Mouse (Mus musculus) embryonic facial prominence, embryonic 12.5 days (tissue): ENCODE measurements around the gene 1110008P14Rik. TPM values are rescaled to one million over a fixed set of nuclear protein-coding genes. Genes with fewer than 3 reads are reported as not detected.

Experiments
- ATAC-seq: fragments of 200-750 bp; cut with Nextera tagmentation; 2 replicates; pipeline ENCODE4 v1.8.0; 2017; ENCODE audit not compliant: insufficient number of reproducible peaks, insufficient read depth, low FRiP score, low TSS enrichment
- H3K27ac ChIP-seq: fragments of 300-500 bp; sonication (generic); 2 replicates; pipeline ENCODE4 v1.5.1; 2016; ENCODE audit warnings: mild to moderate bottlenecking
- H3K27me3 ChIP-seq: fragments of 300-500 bp; sonication (generic); 2 replicates; pipeline ENCODE4 v1.6.1; 2016; ENCODE audit warnings: mild to moderate bottlenecking, moderate library complexity
- H3K36me3 ChIP-seq: fragments of 300-500 bp; sonication (generic); 2 replicates; pipeline ENCODE4 v1.6.1; 2016; ENCODE audit warnings: mild to moderate bottlenecking
- H3K4me1 ChIP-seq: fragments of 300-500 bp; sonication (generic); 2 replicates; pipeline ENCODE4 v1.6.1; 2016
- H3K4me2 ChIP-seq: fragments of 300-500 bp; sonication (generic); replicated peaks from 2 replicates; pipeline ENCODE4 v1.6.1; 2016; ENCODE audit warnings: mild to moderate bottlenecking, moderate library complexity
- H3K4me3 ChIP-seq: fragments of 300-500 bp; sonication (generic); 2 replicates; pipeline ENCODE4 v1.5.1; 2016; ENCODE audit warnings: mild to moderate bottlenecking
- H3K9ac ChIP-seq: fragments of 300-500 bp; sonication (generic); 2 replicates; pipeline ENCODE4 v1.6.1; 2016; ENCODE audit warnings: mild to moderate bottlenecking, moderate library complexity
- H3K9me3 ChIP-seq: fragments of 300-500 bp; sonication (generic); 2 replicates; pipeline ENCODE4 v1.6.1; 2016; ENCODE audit warnings: mild to moderate bottlenecking, moderate library complexity
- WGBS: fragments of 180-500 bp; shearing (Covaris S2); methylation state at CpG from one replicate; pipeline ENCODE4 v1.1.7; 2016; 5-methylcytosine and 5-hydroxymethylcytosine counted together
- polyA plus RNA-seq: library from polyadenylated mRNA; unstranded; fragments of >200 nt; fragmentation: Nextera tagmentation; extraction: Ambion mirVana; gene quantifications from 2 replicates; pipeline ENCODE4 v1.2.1, GENCODE M21; 2016

Gene 1110008P14Rik
- polyA plus RNA-seq, result 53.9 and 54.6 TPM in 2 replicates

- H3K9me3 ChIP-seq, result no peaks in the 10 kb centered on the region
- ATAC-seq, result peak; percentile 64
- H3K27me3 ChIP-seq, result peaks cover 2% of the 10 kb centered on the region; the same call in 1 of the 2 replicates
- no peak within 1 kb of the TSS for H3K27ac ChIP-seq
- peak within 1 kb of the TSS; percentile 68 for H3K4me3 ChIP-seq
- under 1% methylated on average over 41 of the region's 47 CpGs for WGBS
- H3K4me1 ChIP-seq, result peaks cover 4% of the 10 kb centered on the region; the same call in 1 of the 2 replicates
- peak within 1 kb of the TSS; percentile 93 for H3K4me2 ChIP-seq
- peak within 1 kb of the TSS; percentile 63 for H3K9ac ChIP-seq
- peaks cover 33% of the 10 kb centered on the region for H3K36me3 ChIP-seq
Measured at GRCm38 (mm10) chr2:32381775-32382223, at the start of gene 1110008P14Rik. Gene 1110008P14Rik (minus strand): TSS chr2:32381938.

- H3K9me3 ChIP-seq, result no peaks in the 10 kb centered on the region
- H3K27ac ChIP-seq, result peak overlapping the region; percentile 74
- peak overlapping the region; percentile 41 for H3K4me3 ChIP-seq
- no peaks in the 10 kb centered on the region for H3K27me3 ChIP-seq
- H3K9ac ChIP-seq, result peak overlapping the region; percentile 50
- H3K36me3 ChIP-seq, result no peaks in the 10 kb centered on the region
- ATAC-seq, result peak; percentile 92
- WGBS, result 6% methylated on average over 18 of the region's 18 CpGs
- H3K4me2 ChIP-seq, result peak overlapping the region; percentile 81
- H3K4me1 ChIP-seq, result peaks cover 36% of the 10 kb centered on the region
Measured at GRCm38 (mm10) chr2:32430701-32431676, 49.3 kb upstream of the 1110008P14Rik start.

- no peaks in the 10 kb centered on the region for H3K27me3 ChIP-seq
- H3K4me2 ChIP-seq, result peak overlapping the region; percentile 81
- no peak for ATAC-seq
- no peak overlapping the region for H3K4me3 ChIP-seq
- no peak overlapping the region for H3K9ac ChIP-seq
- peaks cover 49% of the 10 kb centered on the region for H3K4me1 ChIP-seq
- 81% methylated on average over 4 of the region's 4 CpGs for WGBS
- H3K36me3 ChIP-seq, result no peaks in the 10 kb centered on the region
- peak overlapping the region; percentile 65 for H3K27ac ChIP-seq
- no peaks in the 10 kb centered on the region for H3K9me3 ChIP-seq
Measured at GRCm38 (mm10) chr2:32429215-32429891, 47.6 kb upstream of the 1110008P14Rik start.

- peak; percentile 19; the same call in 1 of the 2 replicates for ATAC-seq
- 60% methylated on average over 8 of the region's 8 CpGs for WGBS
- H3K9ac ChIP-seq, result no peak overlapping the region
- no peaks in the 10 kb centered on the region for H3K27me3 ChIP-seq
- H3K4me3 ChIP-seq, result no peak overlapping the region
- peaks cover 57% of the 10 kb centered on the region for H3K4me1 ChIP-seq
- peak overlapping the region; percentile 23 for H3K4me2 ChIP-seq
- no peaks in the 10 kb centered on the region for H3K36me3 ChIP-seq
- H3K27ac ChIP-seq, result peak overlapping the region; percentile 65
- no peaks in the 10 kb centered on the region for H3K9me3 ChIP-seq
Measured at GRCm38 (mm10) chr2:32428262-32428722, 46.6 kb upstream of the 1110008P14Rik start.

- ATAC-seq, result no peak
- 67% methylated on average over 5 of the region's 5 CpGs for WGBS
- no peaks in the 10 kb centered on the region for H3K36me3 ChIP-seq
- no peak overlapping the region for H3K9ac ChIP-seq
- H3K9me3 ChIP-seq, result no peaks in the 10 kb centered on the region
- H3K4me2 ChIP-seq, result peak overlapping the region; percentile 23; the same call in 1 of the 2 replicates
- H3K4me1 ChIP-seq, result peaks cover 63% of the 10 kb centered on the region
- H3K4me3 ChIP-seq, result no peak overlapping the region
- H3K27ac ChIP-seq, result peak overlapping the region; percentile 7; the same call in 1 of the 2 replicates
- H3K27me3 ChIP-seq, result no peaks in the 10 kb centered on the region
Measured at GRCm38 (mm10) chr2:32427720-32428119, 46.0 kb upstream of the 1110008P14Rik start.

- H3K9ac ChIP-seq, result no peak overlapping the region
- no peak overlapping the region for H3K27ac ChIP-seq
- H3K36me3 ChIP-seq, result peaks cover 2% of the 10 kb centered on the region; the same call in 1 of the 2 replicates
- no peaks in the 10 kb centered on the region for H3K27me3 ChIP-seq
- no peak overlapping the region for H3K4me3 ChIP-seq
- no peak overlapping the region for H3K4me2 ChIP-seq
- peaks cover 59% of the 10 kb centered on the region for H3K4me1 ChIP-seq
- 93% methylated on average over 1 of the region's 1 CpGs for WGBS
- no peaks in the 10 kb centered on the region for H3K9me3 ChIP-seq
- ATAC-seq, result no peak
Measured at GRCm38 (mm10) chr2:32426141-32426540, 44.4 kb upstream of the 1110008P14Rik start.

- 76% methylated on average over 5 of the region's 5 CpGs for WGBS
- no peak overlapping the region for H3K4me3 ChIP-seq
- peaks cover 6% of the 10 kb centered on the region; the same call in 1 of the 2 replicates for H3K36me3 ChIP-seq
- peak overlapping the region; percentile 90; the same call in 1 of the 2 replicates for H3K27ac ChIP-seq
- no peaks in the 10 kb centered on the region for H3K9me3 ChIP-seq
- no peaks in the 10 kb centered on the region for H3K27me3 ChIP-seq
- no peak for ATAC-seq
- no peak overlapping the region for H3K4me2 ChIP-seq
- H3K9ac ChIP-seq, result no peak overlapping the region
- peaks cover 58% of the 10 kb centered on the region for H3K4me1 ChIP-seq
Measured at GRCm38 (mm10) chr2:32425568-32425967, 43.8 kb upstream of the 1110008P14Rik start.

- WGBS, result 37% methylated on average over 3 of the region's 3 CpGs
- peaks cover 51% of the 10 kb centered on the region for H3K4me1 ChIP-seq
- no peaks in the 10 kb centered on the region for H3K9me3 ChIP-seq
- H3K4me3 ChIP-seq, result no peak overlapping the region
- peak overlapping the region; percentile 90 for H3K27ac ChIP-seq
- H3K36me3 ChIP-seq, result peaks cover 14% of the 10 kb centered on the region
- no peak overlapping the region for H3K9ac ChIP-seq
- H3K4me2 ChIP-seq, result 0 out of 2 replicates have a peak overlapping the region, but pooled peaks have one; percentile 7
- no peak for ATAC-seq
- H3K27me3 ChIP-seq, result no peaks in the 10 kb centered on the region
Measured at GRCm38 (mm10) chr2:32424796-32425195, 43.1 kb upstream of the 1110008P14Rik start.

GRCm38 (mm10) chr2:32423481-32424331, 42.0 kb upstream of the 1110008P14Rik start:
- Histone ChIP-seq H3K4me2 (peak overlapping the region; percentile 84), H3K9me3 (no peaks in the 10 kb centered on the region), H3K36me3 (peaks cover 25% of the 10 kb centered on the region), H3K27ac (peak overlapping the region; percentile 90), H3K4me1 (peaks cover 45% of the 10 kb centered on the region), H3K9ac (peak overlapping the region; percentile 39), H3K27me3 (no peaks in the 10 kb centered on the region), H3K4me3 (peak overlapping the region; percentile 40)
- peak; percentile 87 for ATAC-seq
- WGBS, result 1% methylated on average over 14 of the region's 14 CpGs

GRCm38 (mm10) chr2:32421851-32422251, 40.1 kb upstream of the 1110008P14Rik start:
- no peak overlapping the region for H3K27ac ChIP-seq
- WGBS, result 91% methylated on average over 6 of the region's 6 CpGs
- no peak overlapping the region for H3K9ac ChIP-seq
- H3K4me2 ChIP-seq, result no peak overlapping the region
- H3K36me3 ChIP-seq, result peaks cover 43% of the 10 kb centered on the region
- H3K4me1 ChIP-seq, result peaks cover 33% of the 10 kb centered on the region
- H3K9me3 ChIP-seq, result no peaks in the 10 kb centered on the region
- no peak for ATAC-seq
- H3K4me3 ChIP-seq, result no peak overlapping the region
- H3K27me3 ChIP-seq, result no peaks in the 10 kb centered on the region
